Comparison of ENCODE assay signal across 15 mouse cellular contexts in genomic region chr17:5082274-5082673, GRCm38 (mm10).
DNase-seq lines count a peak whose midpoint lies in the region; ATAC-seq and TF ChIP-seq lines count a peak whose summit lies in the region.
"Had no signal": no experiment of that assay in that cellular context is flagged by ENCODE, and none has a peak within 500 bp of the region (broad histone marks: within the 10 kb centered on the region; RNA-seq: fewer than 3 reads in every experiment).

No protein-coding gene starts in this region.

- H3K9me3 ChIP-seq in limb, embryonic 15.5 days: no peaks in the 10 kb centered on the region
- H3K9me3 ChIP-seq in limb, embryonic 10.5 days (replicated peaks): no peaks in the 10 kb centered on the region
- H3K9me3 ChIP-seq in stomach, embryonic 16.5 days (replicated peaks; ENCODE audit: control insufficient read depth, low read length): no peaks in the 10 kb centered on the region
- H3K9me3 ChIP-seq: liver, embryonic 15.5 days; midbrain, embryonic 13.5 days had no signal

- H3K4me1 ChIP-seq in heart, adult 2 months (ENCODE audit: control insufficient read depth, insufficient read depth, low read length): peaks cover 31% of the 10 kb centered on the region
- H3K4me1 ChIP-seq in limb, embryonic 15.5 days: peaks cover 49% of the 10 kb centered on the region
- peaks cover 53% of the 10 kb centered on the region for H3K4me1 ChIP-seq in limb, embryonic 10.5 days
- peaks cover 66% of the 10 kb centered on the region for H3K4me1 ChIP-seq in stomach, embryonic 16.5 days (ENCODE audit: control insufficient read depth, insufficient read depth, low read length)

- no peak overlapping the region for H3K4me2 ChIP-seq in limb, embryonic 15.5 days
- H3K4me2 ChIP-seq in stomach, embryonic 16.5 days (ENCODE audit: low read depth, low read length): no peak overlapping the region
- H3K4me2 ChIP-seq: liver, embryonic 15.5 days; midbrain, embryonic 13.5 days had no signal

- DNase-seq in heart, adult 8-10 months (ENCODE audit: low spot score): peak; percentile 24
- no peak for DNase-seq in heart, adult 2 months
- DNase-seq in limb, embryonic 10.5 days (ENCODE audit: low spot score): no peak
- peak; percentile 69 for DNase-seq in urinary bladder, postnatal 14 days (ENCODE audit: low spot score)
- DNase-seq in urinary bladder, adult 2 months (ENCODE audit: low spot score): no peak
- DNase-seq in spleen, postnatal 14 days (ENCODE audit: low spot score in 2 of 2): no peak
- DNase-seq: cerebellum, adult 8-10 months; kidney, adult 9 months; retina, postnatal 1 day; spleen, adult 18-20 months; thymus, adult 18-20 months had no signal

- no peak for TF ChIP-seq EP300 in heart, adult 2 months (IDR thresholded peaks at IDR 0.05; ENCODE audit: insufficient read depth, low read depth, low read length)

- no peak for TF ChIP-seq POLR2A in heart, adult 2 months (IDR thresholded peaks at IDR 0.05; ENCODE audit: insufficient read depth, low read depth, low read length)

- no peaks in the 10 kb centered on the region for H3K27me3 ChIP-seq in heart, adult 2 months (ENCODE audit: control insufficient read depth, insufficient read depth, low read length)
- H3K27me3 ChIP-seq in limb, embryonic 15.5 days: no peaks in the 10 kb centered on the region
- no peaks in the 10 kb centered on the region for H3K27me3 ChIP-seq in limb, embryonic 10.5 days (ENCODE audit: low read depth, poor library complexity, severe bottlenecking)
- H3K27me3 ChIP-seq in stomach, embryonic 16.5 days (ENCODE audit: control insufficient read depth, insufficient read depth, low read length): no peaks in the 10 kb centered on the region
- H3K27me3 ChIP-seq: liver, embryonic 15.5 days; midbrain, embryonic 13.5 days had no signal

- peaks cover 17% of the 10 kb centered on the region for H3K79me2 ChIP-seq in heart, adult 2 months (replicated peaks; ENCODE audit: control insufficient read depth, insufficient read depth, low read length)

- no peaks in the 10 kb centered on the region for H3K36me3 ChIP-seq in heart, adult 2 months (ENCODE audit: control insufficient read depth, insufficient read depth, low read length)
- no peaks in the 10 kb centered on the region for H3K36me3 ChIP-seq in limb, embryonic 15.5 days
- peaks cover 7% of the 10 kb centered on the region; the same call in 1 of the 2 replicates for H3K36me3 ChIP-seq in limb, embryonic 10.5 days
- H3K36me3 ChIP-seq in stomach, embryonic 16.5 days (ENCODE audit: control insufficient read depth, insufficient read depth, low read length): no peaks in the 10 kb centered on the region
- H3K36me3 ChIP-seq: liver, embryonic 15.5 days; midbrain, embryonic 13.5 days had no signal

- TF ChIP-seq CTCF in heart, adult 2 months (IDR thresholded peaks at IDR 0.05): no peak

- no peak for ATAC-seq in limb, embryonic 15.5 days (ENCODE audit: insufficient number of reproducible peaks, low FRiP score, low TSS enrichment, low read depth)
- peak; percentile 84 for ATAC-seq in stomach, embryonic 16.5 days (ENCODE audit: insufficient read depth, low FRiP score)
- ATAC-seq: midbrain, embryonic 13.5 days had no signal

- WGBS in heart, adult 2 months: 46% methylated on average over 8 of the region's 8 CpGs
- 74% methylated on average over 8 of the region's 8 CpGs for WGBS in limb, embryonic 15.5 days
- 90% methylated on average over 8 of the region's 8 CpGs for WGBS in limb, embryonic 10.5 days
- 66% methylated on average over 8 of the region's 8 CpGs for WGBS in stomach, embryonic 16.5 days

- intact Hi-C loops in heart, adult 2 months (cut with DNase I): no loop called here

- H3K4me3 ChIP-seq in heart, adult 2 months: no peak overlapping the region
- H3K4me3 ChIP-seq in limb, embryonic 15.5 days: no peak overlapping the region
- H3K4me3 ChIP-seq in limb, embryonic 10.5 days: no peak overlapping the region
- H3K4me3 ChIP-seq in stomach, embryonic 16.5 days (replicated peaks; ENCODE audit: low read length): no peak overlapping the region
- H3K4me3 ChIP-seq: liver, embryonic 15.5 days; midbrain, embryonic 13.5 days had no signal

- H3K9ac ChIP-seq in heart, adult 2 months (ENCODE audit: low read depth, low read length): no peak overlapping the region
- H3K9ac ChIP-seq in limb, embryonic 15.5 days: no peak overlapping the region
- H3K9ac ChIP-seq in stomach, embryonic 16.5 days (ENCODE audit: low read length): no peak overlapping the region
- H3K9ac ChIP-seq: liver, embryonic 15.5 days; midbrain, embryonic 13.5 days had no signal

- no peak overlapping the region for H3K27ac ChIP-seq in heart, adult 2 months
- H3K27ac ChIP-seq in limb, embryonic 15.5 days: peak overlapping the region; percentile 75
- no peak overlapping the region for H3K27ac ChIP-seq in limb, embryonic 10.5 days
- peak overlapping the region; percentile 72 for H3K27ac ChIP-seq in stomach, embryonic 16.5 days (ENCODE audit: low read length)
- H3K27ac ChIP-seq: liver, embryonic 15.5 days; midbrain, embryonic 13.5 days had no signal

Comparison
In these comparisons a context has a peak if more than half of its experiments do, and no peak if none do; other contexts are left out.
1. DNase-seq: peak in heart, adult 8-10 months (single experiment) and urinary bladder, postnatal 14 days (single experiment); none in heart, adult 2 months (0 of 2), limb, embryonic 10.5 days (single experiment), urinary bladder, adult 2 months (single experiment) and spleen, postnatal 14 days (0 of 2).
2. H3K27ac ChIP-seq: peak in limb, embryonic 15.5 days (single experiment) and stomach, embryonic 16.5 days (single experiment); none in heart, adult 2 months (single experiment) and limb, embryonic 10.5 days (single experiment).